Mouse (Mus musculus): Measurements from ENCODE around the gene Gltpd2.

GRCm38 (mm10) chr11:70564276-70564873 is 45.4 kb downstream of the Gltpd2 start:
- TF ChIP-seq CTCF (IDR thresholded peaks at IDR 0.05; ENCODE audit: low read depth, low read length) (no peak), POLR2A (IDR thresholded peaks at IDR 0.05; ENCODE audit: borderline replicate concordance, low read depth, low read length) (no peak)

Measured in bone marrow macrophage, adult 2 months (primary cell).